Mouse (Mus musculus) spleen, adult 2 months (tissue): ENCODE results near the gene Pigl.

Experiments used
- CTCF ChIP-seq: fragments of 200-500 bp; IDR thresholded peaks from 2 replicates; pipeline ENCODE4 v1.5.1; 2011; ENCODE audit warnings: mild to moderate bottlenecking, inconsistent platforms; ENCODE audit not compliant: insufficient read depth, insufficient read length, insufficient replicate concordance; ENCODE audit errors: extremely low read depth
- POLR2A ChIP-seq: fragments of 200-500 bp; IDR thresholded peaks from 2 replicates; pipeline ENCODE4 v1.6.1; 2011; ENCODE audit warnings: low read depth, low read length, inconsistent platforms

GRCm38 (mm10) chr11:62479581-62479980 is 21.3 kb downstream of the Pigl start:
- no peak for TF ChIP-seq CTCF
- TF ChIP-seq POLR2A: no peak
